Mouse (Mus musculus) spleen, adult 2 months (tissue): ENCODE results near the gene Lmcd1. TPM values are rescaled to one million over a fixed set of nuclear protein-coding genes. Genes with fewer than 3 reads are reported as not detected.

Experiments
- DNase-seq, 2 experiments: peaks; one replicate each; pipeline versions ENCODE4 v3.0.0 to v3.0.0-alpha.2; 2012 to 2021; ENCODE audit warnings: low spot score in 2 of 2, low read depth in 1 of 2
- H3K27ac ChIP-seq: fragments of 200-500 bp; 2 replicates; pipeline ENCODE4 v1.5.1; 2012; ENCODE audit warnings: low read length, inconsistent platforms; ENCODE audit not compliant: insufficient read depth
- H3K27me3 ChIP-seq: fragments of 200-500 bp; 2 replicates; pipeline ENCODE4 v1.6.1; 2012; ENCODE audit warnings: mild to moderate bottlenecking, moderate library complexity, low read length, inconsistent platforms; ENCODE audit not compliant: control insufficient read depth, insufficient read depth
- H3K36me3 ChIP-seq: fragments of 200-500 bp; 2 replicates; pipeline ENCODE4 v1.6.1; 2012; ENCODE audit warnings: mild to moderate bottlenecking, low read length, inconsistent platforms; ENCODE audit not compliant: control insufficient read depth, insufficient read depth
- H3K4me1 ChIP-seq: fragments of 200-500 bp; 2 replicates; pipeline ENCODE4 v1.6.1; 2011; ENCODE audit warnings: inconsistent platforms; ENCODE audit not compliant: control insufficient read depth, insufficient read depth, insufficient read length
- H3K4me3 ChIP-seq: fragments of 200-500 bp; 2 replicates; pipeline ENCODE4 v1.5.1; 2011; ENCODE audit warnings: mild to moderate bottlenecking, inconsistent platforms; ENCODE audit not compliant: insufficient read depth, insufficient read length; ENCODE audit errors: extremely low read depth
- CTCF ChIP-seq: fragments of 200-500 bp; IDR thresholded peaks from 2 replicates; pipeline ENCODE4 v1.5.1; 2011; ENCODE audit warnings: mild to moderate bottlenecking, inconsistent platforms; ENCODE audit not compliant: insufficient read depth, insufficient read length, insufficient replicate concordance; ENCODE audit errors: extremely low read depth
- POLR2A ChIP-seq: fragments of 200-500 bp; IDR thresholded peaks from 2 replicates; pipeline ENCODE4 v1.6.1; 2011; ENCODE audit warnings: low read depth, low read length, inconsistent platforms
- WGBS: fragments of 180-500 bp; shearing (Covaris S2); methylation state at CpG from one replicate; pipeline ENCODE4 v1.1.7; 2018; 5-methylcytosine and 5-hydroxymethylcytosine counted together
- polyA plus RNA-seq: library from polyadenylated mRNA; depleted of rRNA; stranded (reverse); fragments of >200 nt; gene quantifications from 2 replicates; pipeline ENCODE4 v1.2.3, GENCODE M21; 2012

Lmcd1 gene
- polyA plus RNA-seq, 1 experiment, result 7.0 TPM

DNA sequence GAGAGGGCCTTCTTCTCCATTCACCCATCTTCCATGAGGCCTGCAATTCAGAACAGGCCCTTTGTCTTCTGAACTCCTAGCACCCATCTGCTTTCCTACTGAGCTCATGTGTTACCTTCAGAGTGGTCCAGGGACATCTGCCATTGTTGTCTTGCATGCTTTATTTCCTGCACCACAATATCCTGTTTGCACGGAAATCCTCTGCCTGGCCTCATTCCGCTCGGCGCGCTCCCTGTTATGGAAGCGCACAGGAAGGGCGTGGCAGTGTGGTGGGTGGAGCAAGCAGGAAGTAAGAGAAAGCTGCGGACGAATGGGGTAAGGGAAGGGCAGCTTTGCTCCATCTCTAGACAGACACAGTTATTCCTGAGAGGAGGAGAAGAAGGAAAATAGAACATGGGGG, 14.1 kb downstream of the Lmcd1 start:
- 84% methylated on average over 9 of the region's 9 CpGs for WGBS
- DNase-seq, result no peak
- H3K4me1 ChIP-seq, result no peaks in the 10 kb centered on the region
- H3K36me3 ChIP-seq, result no peaks in the 10 kb centered on the region
- H3K27me3 ChIP-seq, result no peaks in the 10 kb centered on the region
- TF ChIP-seq CTCF, result no peak
- no peak for TF ChIP-seq POLR2A
- H3K27ac ChIP-seq, result no peak overlapping the region
- no peak overlapping the region for H3K4me3 ChIP-seq

DNA sequence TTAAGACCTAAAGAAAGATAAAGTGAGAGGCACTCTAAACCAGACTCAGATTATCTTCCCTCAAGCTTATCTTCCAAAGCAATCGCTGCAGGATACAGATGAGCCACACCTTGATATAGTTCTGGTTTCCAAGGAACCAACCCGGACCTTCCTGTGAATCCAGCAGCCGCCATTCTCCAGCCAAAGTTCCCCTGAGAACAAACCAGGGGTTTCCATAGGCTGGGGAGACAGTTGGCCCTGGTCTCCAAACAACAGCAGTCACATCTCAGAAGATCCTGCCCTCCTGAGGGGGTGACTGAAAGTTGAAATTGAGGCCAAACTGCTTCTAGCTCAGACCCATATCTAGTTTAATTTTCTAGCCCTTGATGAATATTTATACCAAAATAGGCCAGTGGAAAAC, 14.7 kb downstream of the Lmcd1 start:
- 89% methylated on average over 3 of the region's 3 CpGs for WGBS
- no peaks in the 10 kb centered on the region for H3K36me3 ChIP-seq
- no peaks in the 10 kb centered on the region for H3K27me3 ChIP-seq
- H3K4me1 ChIP-seq, result no peaks in the 10 kb centered on the region
- DNase-seq, result no peak
- no peak overlapping the region for H3K4me3 ChIP-seq
- no peak overlapping the region for H3K27ac ChIP-seq
- TF ChIP-seq CTCF (no peak), POLR2A (no peak)

DNA sequence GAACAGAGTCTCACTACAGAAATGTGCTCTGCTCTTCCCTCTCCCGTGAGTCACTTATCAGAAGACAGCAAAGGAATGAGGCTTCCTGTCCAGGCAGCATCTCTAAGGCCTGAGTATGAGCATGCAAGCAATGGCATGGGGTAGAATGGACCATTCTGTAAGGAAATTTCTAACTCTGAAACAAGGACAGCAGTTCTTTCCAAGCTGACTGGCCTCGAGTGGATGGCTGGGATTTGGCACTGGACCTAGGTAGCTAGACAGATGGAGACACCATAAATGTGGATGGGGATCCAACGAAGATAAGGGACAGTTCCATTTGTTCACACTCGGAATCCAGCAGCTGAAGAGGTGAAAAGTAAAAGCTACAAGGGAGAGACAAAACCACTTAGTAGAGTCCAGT, 17.6 kb downstream of the Lmcd1 start:
- no peaks in the 10 kb centered on the region for H3K27me3 ChIP-seq
- no peaks in the 10 kb centered on the region for H3K36me3 ChIP-seq
- DNase-seq, result no peak
- H3K27ac ChIP-seq, result no peak overlapping the region
- no peaks in the 10 kb centered on the region for H3K4me1 ChIP-seq
- 77% methylated on average over 4 of the region's 4 CpGs for WGBS
- H3K4me3 ChIP-seq, result no peak overlapping the region
- TF ChIP-seq POLR2A (no peak), CTCF (no peak)

DNA sequence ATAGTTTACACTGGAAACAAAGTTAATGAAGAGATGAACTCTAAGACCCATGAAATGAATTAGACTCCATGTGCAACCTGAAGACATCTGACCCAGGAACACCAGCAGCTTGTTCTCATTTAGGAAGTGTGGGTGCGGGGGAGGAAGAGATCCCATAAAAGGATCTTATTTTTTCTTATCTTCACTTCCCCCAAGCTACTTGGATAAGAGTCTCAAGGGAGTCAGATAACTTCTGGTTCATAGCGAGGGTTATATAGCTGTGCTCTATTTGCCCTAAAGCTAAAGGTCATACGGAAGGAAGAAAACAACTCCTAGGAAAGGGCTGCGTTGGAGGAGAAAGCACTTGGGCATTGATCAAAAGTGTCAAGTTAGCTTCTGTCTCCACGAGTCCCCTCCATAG, 19.8 kb downstream of the Lmcd1 start:
- WGBS, result 60% methylated on average over 5 of the region's 5 CpGs
- no peak for DNase-seq
- Histone ChIP-seq H3K27ac (no peak overlapping the region), H3K27me3 (no peaks in the 10 kb centered on the region), H3K4me3 (no peak overlapping the region), H3K4me1 (no peaks in the 10 kb centered on the region), H3K36me3 (no peaks in the 10 kb centered on the region)
- TF ChIP-seq CTCF (no peak), POLR2A (no peak)

- DNase-seq, result no peak
These were observed 21.7 kb downstream of the Lmcd1 start for GRCm38 (mm10) chr6:112295269-112295668.

GRCm38 (mm10) chr6:112300146-112300545, 26.6 kb downstream of the Lmcd1 start:
- Histone ChIP-seq H3K27me3 (no peaks in the 10 kb centered on the region), H3K4me1 (no peaks in the 10 kb centered on the region), H3K36me3 (no peaks in the 10 kb centered on the region), H3K4me3 (no peak overlapping the region), H3K27ac (no peak overlapping the region)
- 83% methylated on average over 7 of the region's 7 CpGs for WGBS
- TF ChIP-seq CTCF (no peak), POLR2A (no peak)
- no peak for DNase-seq

More at GRCm38 (mm10) chr6:112295269-112295668, 21.7 kb downstream of the Lmcd1 start:
- TF ChIP-seq POLR2A (no peak), CTCF (no peak)
- Histone ChIP-seq H3K4me1 (no peaks in the 10 kb centered on the region), H3K27me3 (no peaks in the 10 kb centered on the region), H3K36me3 (no peaks in the 10 kb centered on the region), H3K27ac (no peak overlapping the region), H3K4me3 (no peak overlapping the region)
- WGBS, result 63% methylated on average over 3 of the region's 3 CpGs

GRCm38 (mm10) chr6:112300633-112301032, 27.1 kb downstream of the Lmcd1 start:
- 94% methylated on average over 1 of the region's 1 CpGs for WGBS
- TF ChIP-seq CTCF, result no peak
- no peak for TF ChIP-seq POLR2A
- H3K4me3 ChIP-seq, result no peak overlapping the region
- H3K36me3 ChIP-seq, result no peaks in the 10 kb centered on the region
- H3K27me3 ChIP-seq, result no peaks in the 10 kb centered on the region
- no peak for DNase-seq
- H3K27ac ChIP-seq, result no peak overlapping the region
- no peaks in the 10 kb centered on the region for H3K4me1 ChIP-seq
